Mouse (Mus musculus) ES-E14 (cell line): ENCODE data around the gene Dexi.

ENCODE experiments used
- CHD2 ChIP-seq: IDR thresholded peaks from 2 replicates; pipeline ENCODE4 v1.6.1; 2014; ENCODE audit warnings: mild to moderate bottlenecking, low read depth, low read length, inconsistent platforms
- HCFC1 ChIP-seq: IDR thresholded peaks from 2 replicates; pipeline ENCODE4 v1.6.1; 2012; ENCODE audit warnings: low read length, inconsistent platforms, borderline replicate concordance; ENCODE audit not compliant: insufficient read depth
- MAFK ChIP-seq: IDR thresholded peaks from 2 replicates; pipeline ENCODE4 v1.6.1; 2014; ENCODE audit warnings: mild to moderate bottlenecking, low read depth, low read length, inconsistent platforms; ENCODE audit not compliant: insufficient read depth
- ZC3H11A ChIP-seq: IDR thresholded peaks from 2 replicates; pipeline ENCODE4 v1.6.1; 2012; ENCODE audit warnings: low read depth, mild to moderate bottlenecking, inconsistent platforms, low read length, borderline replicate concordance
- ZNF384 ChIP-seq: IDR thresholded peaks from 2 replicates; pipeline ENCODE4 v1.6.1; 2012; ENCODE audit warnings: low read depth, low read length, inconsistent platforms

DNA sequence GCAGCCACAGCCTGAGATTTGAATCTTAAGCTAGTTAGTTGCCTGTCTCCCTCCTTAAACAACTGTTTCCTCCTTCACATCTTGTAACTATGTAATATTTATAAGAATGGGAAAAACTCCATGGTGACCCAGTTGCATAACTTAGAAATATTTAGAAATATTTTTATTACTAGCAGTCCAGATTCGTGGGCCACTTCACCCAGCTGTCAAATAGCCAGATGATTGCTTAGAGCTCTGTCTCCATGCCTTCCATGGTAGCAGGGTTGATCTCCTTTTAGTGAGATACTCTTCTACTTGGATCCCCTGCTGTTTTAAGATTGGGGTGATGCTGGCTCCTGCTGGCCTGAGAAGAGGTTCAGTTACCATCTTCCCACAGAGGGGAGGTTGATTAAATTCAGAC is 35.5 kb upstream of the Dexi start:
- TF ChIP-seq ZNF384 (no peak), ZC3H11A (no peak), MAFK (no peak), HCFC1 (no peak), CHD2 (no peak)
